Mouse (Mus musculus) heart, adult 8-10 months (tissue): Measurements from ENCODE around the gene Tomm6. TPM values are rescaled to one million over a fixed set of nuclear protein-coding genes. Genes with fewer than 3 reads are reported as not detected.

Source experiments
- DNase-seq: peaks from one replicate; pipeline ENCODE4 v3.0.0; 2022; ENCODE audit warnings: low spot score
- total RNA-seq, 4 experiments: library from RNA; stranded (reverse); gene quantifications; 2 replicates each; pipeline ENCODE4 v1.2.4; 2022

Tomm6 gene
- total RNA-seq, 4 experiments from 2014 or later = 103 to 121 (median 114) TPM

GRCm38 (mm10) chr17:47694503-47695336 lies 6.5 kb upstream of the Tomm6 start, which contains the start of gene Prickle4:
Gene Prickle4 (minus strand): TSS chr17:47694736.
- DNase-seq = peak; percentile 96

- DNase-seq = no peak
These were observed 6.1 kb upstream of the Tomm6 start, which contains the start of gene Gm21981 for GRCm38 (mm10) chr17:47694442-47694502. Gene Gm21981 (minus strand): TSS chr17:47694455.

GRCm38 (mm10) chr17:47693671-47694441 lies 5.7 kb upstream of the Tomm6 start:
- peak; percentile 69 for DNase-seq

- DNase-seq = no peak
These were observed 3.5 kb upstream of the Tomm6 start for GRCm38 (mm10) chr17:47691650-47692049.

- DNase-seq = no peak
These were observed 1.7 kb upstream of the Tomm6 start for GRCm38 (mm10) chr17:47689894-47690293.

GRCm38 (mm10) chr17:47688608-47689575 lies 706 bp upstream of the Tomm6 start, which contains the start of gene Frs3:
Gene Frs3 (plus strand): TSS chr17:47689030.
- peak; percentile 40 for DNase-seq

GRCm38 (mm10) chr17:47687409-47688343 lies 510 bp downstream of the Tomm6 start:
- peak; percentile 93 for DNase-seq

GRCm38 (mm10) chr17:47682836-47683235 lies 5.3 kb downstream of the Tomm6 start:
- no peak for DNase-seq

GRCm38 (mm10) chr17:47678702-47679101 lies 9.5 kb downstream of the Tomm6 start:
- no peak for DNase-seq

- DNase-seq = no peak
These were observed 9.9 kb downstream of the Tomm6 start for GRCm38 (mm10) chr17:47678238-47678637.

GRCm38 (mm10) chr17:47676581-47676980 lies 11.6 kb downstream of the Tomm6 start:
- DNase-seq = peak; percentile 75

GRCm38 (mm10) chr17:47672311-47673111 lies 15.7 kb downstream of the Tomm6 start:
- peak; percentile 33 for DNase-seq

- no peak for DNase-seq
These were observed 16.2 kb downstream of the Tomm6 start for GRCm38 (mm10) chr17:47671988-47672310.

- DNase-seq = no peak
These were observed 19.0 kb downstream of the Tomm6 start for GRCm38 (mm10) chr17:47669166-47669565.

- DNase-seq = no peak
These were observed 23.7 kb downstream of the Tomm6 start for GRCm38 (mm10) chr17:47664474-47664873.

GRCm38 (mm10) chr17:47663009-47663713 lies 25.0 kb downstream of the Tomm6 start:
- no peak for DNase-seq

GRCm38 (mm10) chr17:47658741-47659243 lies 29.4 kb downstream of the Tomm6 start:
- peak; percentile 6 for DNase-seq

- no peak for DNase-seq
These were observed 30.3 kb downstream of the Tomm6 start for GRCm38 (mm10) chr17:47657901-47658300.

- no peak for DNase-seq
These were observed 32.5 kb downstream of the Tomm6 start for GRCm38 (mm10) chr17:47655697-47656096.
